Mouse (Mus musculus): ENCODE measurements at regions not wholly inside any gene's neighbourhood (a gene's known extent, or its start where the extent isn't known, plus 50 kb on each side); places are given as distances from the start of the nearest gene placed in this dataset.

DNA sequence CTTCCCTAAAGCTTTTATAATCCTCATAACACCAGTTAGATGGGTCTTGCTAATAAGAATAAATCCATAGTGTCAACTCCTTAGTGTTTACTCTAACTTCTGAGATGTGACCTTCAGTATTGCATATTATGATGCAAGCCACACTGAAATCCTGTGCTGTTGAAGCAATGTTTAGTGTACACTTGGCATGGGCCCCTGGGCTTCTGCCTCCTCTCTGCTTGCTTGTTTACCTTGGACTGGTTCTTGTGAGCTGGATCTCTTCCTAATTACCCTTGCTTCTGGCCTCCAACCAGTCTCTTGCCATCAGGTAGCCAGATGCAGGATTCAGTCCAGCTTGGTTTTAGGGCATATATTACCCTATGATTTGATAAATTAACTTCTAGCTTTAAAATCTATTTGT is 57.0 kb downstream of the Rgs2 start:
- no peak for DNase-seq (ENCODE audit: low spot score in 2 of 2)

DNA sequence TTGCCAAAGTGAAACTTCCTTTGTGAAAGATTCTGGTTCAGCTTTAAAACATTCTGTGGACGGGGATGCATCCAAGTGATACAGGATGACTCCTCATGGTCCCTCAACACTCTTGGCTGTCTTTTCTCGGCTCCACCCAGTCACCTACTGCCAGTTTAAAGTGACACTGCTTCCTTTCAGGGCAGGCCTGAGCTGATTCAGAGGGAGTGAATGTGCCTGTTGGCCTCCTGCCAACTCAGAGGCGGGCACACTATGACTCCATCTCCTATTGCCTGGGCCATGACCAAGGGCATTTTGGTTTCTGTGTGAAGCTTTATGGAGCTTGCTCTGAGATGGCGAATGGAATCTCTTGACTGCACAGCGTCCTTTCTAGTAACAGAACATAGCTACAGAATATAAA is 62.5 kb downstream of the Rgs2 start:
- peak; percentile 28 to 56 for DNase-seq (ENCODE audit: low spot score in 2 of 2)

DNA sequence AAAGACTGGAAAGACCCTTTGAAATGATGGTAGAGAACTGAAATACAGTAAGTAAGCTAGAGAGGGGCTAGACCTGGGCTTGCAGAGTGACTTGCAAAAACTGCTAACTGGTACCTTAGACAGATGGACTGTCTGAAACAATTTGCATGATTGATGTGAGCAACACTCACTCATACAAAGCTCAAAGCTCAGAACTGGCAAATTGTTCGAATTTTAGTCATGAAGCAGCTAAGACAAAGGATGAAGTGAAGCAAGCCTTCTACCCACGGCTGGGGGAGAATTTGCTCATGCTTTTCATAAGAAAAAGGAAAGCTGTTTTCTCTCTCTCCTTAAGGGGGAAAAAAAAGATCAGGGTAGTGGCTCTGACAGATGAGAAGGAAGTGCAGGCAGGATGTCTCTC is 64.5 kb downstream of the Rgs2 start:
- DNase-seq (ENCODE audit: low spot score in 2 of 2): no peak

DNA sequence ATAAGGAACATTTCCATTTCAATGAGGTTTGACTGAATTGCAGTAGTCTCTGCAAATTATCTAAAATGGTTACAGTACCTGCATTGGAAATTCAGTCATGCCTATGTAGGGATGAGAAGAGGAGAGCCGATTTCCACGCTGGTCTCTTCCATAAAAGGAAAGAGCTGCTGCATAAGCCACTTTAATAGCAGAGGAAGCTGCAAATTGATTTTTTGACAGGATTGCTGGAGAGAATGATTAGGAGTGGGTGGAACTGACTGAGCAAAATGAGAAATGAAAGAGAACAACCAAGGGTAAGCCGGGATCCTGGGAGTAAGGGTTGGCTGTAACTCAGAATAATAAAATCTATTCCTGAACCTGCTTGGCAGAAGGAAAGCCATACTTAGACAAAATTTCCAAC is 65.4 kb downstream of the Rgs2 start:
- DNase-seq (ENCODE audit: low spot score in 2 of 2): no peak

DNA sequence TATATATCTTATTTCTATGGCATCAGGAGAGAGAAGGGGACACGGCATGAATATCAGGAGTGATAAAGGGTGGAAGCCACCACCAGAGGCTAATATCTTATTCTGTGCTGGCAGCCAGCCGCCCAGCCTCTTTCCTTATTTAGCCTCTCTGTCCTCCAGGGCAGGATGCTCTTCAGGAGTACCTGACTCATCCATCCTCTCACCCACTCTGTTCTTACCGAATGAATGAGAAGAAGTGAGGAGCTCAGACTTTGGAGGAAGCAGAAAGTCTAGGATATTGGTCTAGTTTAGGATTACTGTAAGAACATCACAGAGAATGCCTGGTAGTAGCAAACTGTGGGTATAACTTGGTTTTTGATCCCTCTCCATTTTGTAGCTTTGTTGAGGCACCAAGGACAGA is 73.2 kb downstream of the Rgs2 start:
- no peak for DNase-seq (ENCODE audit: low spot score in 2 of 2)

DNA sequence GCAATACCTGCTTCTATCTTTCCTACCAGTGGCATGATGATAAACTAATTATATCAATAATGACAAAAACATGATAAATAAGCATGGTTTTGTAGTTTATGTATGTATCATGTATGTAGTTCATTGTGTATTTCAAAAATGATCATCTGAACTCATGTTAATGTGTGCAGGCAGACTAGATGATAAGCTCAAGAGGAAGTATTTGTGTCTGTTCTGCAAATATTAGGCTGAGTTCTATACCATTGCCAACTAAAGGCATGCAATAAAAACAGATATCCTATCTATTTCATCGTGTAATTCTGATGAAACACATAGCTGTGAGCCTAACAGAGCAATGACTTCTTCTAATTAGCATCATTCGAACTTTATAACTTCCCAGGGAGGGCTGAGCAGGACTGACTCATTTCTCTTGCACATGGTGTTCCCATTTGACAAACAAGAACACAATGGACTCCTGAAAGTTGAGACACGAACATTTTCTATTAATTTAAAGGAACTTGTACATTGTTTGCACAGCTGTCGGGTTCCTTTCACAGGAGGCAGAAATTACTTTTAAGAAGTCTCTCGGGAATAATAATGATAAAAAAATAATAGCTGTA is 74.3 kb downstream of the Rgs2 start:
- DNase-seq (ENCODE audit: low spot score in 2 of 2): no peak

DNA sequence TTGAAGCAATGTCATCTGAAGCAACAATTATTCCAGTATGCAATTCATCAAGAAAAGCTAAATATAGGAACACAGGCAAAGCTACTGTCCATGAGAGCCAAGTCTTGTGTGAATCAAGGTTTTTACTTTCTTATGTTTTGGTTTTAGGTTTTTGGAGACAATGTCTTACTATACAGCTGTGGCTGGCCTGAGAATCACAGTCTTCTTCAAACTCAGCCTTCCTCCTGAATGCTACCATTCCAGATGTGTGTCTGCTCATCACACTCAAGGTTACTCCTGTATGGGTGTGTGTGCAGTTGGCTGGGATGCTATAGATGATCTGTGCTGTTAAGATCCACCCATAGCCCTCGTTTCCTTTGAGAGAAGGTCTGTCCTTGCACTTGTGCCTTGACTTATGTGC is 81.5 kb downstream of the Rgs2 start:
- DNase-seq (ENCODE audit: low spot score in 2 of 2): no peak

DNA sequence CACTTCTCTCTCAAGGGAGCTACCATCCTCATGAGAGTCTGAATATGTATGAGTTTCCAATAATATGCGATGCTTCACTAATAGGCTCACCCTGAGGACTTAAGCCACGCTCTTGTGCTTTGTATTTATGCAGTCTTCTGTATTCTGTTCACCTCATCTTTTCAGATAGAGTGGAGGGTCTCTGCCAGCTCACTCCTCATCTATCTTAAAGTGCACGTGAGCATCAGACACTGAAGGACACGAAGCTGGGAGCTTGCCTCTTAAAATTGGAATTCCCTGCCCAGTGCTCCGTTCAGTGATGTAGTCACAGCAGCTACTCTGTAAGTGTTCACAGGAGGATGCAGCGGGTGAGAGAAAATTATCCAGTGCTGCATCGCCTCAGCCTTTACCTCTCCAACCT is 83.7 kb downstream of the Rgs2 start:
- no peak for DNase-seq (ENCODE audit: low spot score in 2 of 2)

DNA sequence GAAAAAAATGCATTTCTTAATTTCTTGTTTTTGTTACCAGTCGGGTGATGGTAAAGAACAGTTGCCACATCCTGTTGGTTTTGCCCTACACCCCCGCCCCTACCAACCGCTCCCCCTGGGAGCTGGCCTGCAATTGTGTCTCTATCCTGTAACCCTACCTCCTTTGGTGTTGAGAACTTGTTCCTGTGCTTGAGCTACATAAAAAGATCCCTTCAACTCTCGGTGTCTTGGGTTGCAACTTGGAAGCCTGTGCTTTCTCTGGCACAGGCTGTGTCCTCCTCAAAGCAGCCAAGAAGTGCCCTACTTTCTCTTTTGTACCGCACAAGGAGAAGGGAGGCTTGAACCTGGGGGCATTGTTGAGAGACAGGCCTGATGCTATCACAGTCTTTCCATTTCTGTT is 85.0 kb downstream of the Rgs2 start:
- DNase-seq (ENCODE audit: low spot score in 2 of 2): no peak

DNA sequence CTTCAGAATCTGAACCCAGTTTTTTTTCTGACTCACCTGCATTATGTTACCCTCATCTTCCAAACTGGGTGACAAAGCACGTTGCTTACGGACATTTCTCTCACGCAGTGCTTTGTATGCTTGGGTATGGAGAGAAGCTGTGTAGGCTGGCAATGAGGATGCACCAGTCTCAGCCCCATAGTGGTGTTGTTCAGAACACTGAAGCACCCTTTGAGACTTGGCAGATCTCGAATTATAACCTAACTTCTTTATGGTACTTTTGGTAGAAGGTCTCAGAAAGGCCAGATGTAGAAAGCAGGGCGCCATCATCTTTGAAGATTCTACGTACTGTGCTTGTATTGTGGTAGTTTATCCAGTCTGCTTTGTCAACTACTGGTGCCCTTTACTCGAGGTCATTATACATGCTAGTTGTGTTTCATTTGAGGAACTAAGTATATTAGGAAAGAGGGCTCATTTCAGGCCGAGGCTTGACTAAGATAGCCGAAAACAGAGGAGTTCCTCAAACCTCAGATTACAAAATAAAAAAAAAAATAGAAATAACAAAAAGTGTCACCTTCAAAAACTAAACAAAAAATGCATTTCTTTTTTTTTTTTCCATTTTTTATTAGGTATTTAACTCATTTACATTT is 85.7 kb downstream of the Rgs2 start:
- no peak for DNase-seq (ENCODE audit: low spot score in 2 of 2)

DNA sequence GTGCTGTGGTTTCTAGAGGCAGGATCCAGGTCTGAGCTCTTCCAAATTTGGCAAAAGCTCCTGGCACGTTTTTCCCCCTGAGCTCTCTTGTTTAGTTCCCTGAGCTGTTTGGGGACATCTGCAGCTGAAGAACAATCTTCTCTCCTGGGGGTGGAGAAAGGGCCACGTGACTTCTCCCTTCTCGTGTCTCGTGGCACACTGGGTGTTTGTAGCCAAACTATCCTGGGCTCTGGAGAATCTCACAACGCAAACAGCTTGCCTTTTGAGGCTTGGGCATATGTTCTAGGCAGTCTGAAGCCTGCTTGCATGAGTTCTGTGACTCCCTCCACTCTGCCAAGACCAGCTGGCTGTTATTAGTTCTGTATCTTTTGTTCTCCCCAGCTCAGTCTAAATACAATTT is 86.3 kb downstream of the Rgs2 start:
- DNase-seq (ENCODE audit: low spot score in 2 of 2): peak in 1 of 2 experiments; percentile 20

DNA sequence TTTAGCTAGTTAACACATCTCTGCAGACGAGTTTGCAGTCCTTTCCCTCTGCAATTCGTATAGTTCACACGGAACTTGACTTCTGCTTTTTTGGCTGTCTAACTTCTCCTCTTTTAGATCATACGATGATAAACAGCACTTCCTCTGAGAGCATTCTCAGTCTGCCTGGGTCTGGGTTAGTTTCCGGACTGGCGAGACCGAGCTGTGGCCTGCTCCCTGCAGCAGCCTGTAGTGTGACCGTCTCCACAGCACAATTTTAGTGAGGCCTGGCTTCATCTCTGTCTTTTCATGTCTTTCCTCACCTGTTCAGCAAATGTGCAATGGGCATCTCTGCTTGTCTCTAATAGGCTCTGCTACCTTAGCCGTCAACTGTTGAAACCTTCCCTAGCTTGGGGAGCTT is 87.4 kb downstream of the Rgs2 start:
- no peak for DNase-seq (ENCODE audit: low spot score in 2 of 2)

DNA sequence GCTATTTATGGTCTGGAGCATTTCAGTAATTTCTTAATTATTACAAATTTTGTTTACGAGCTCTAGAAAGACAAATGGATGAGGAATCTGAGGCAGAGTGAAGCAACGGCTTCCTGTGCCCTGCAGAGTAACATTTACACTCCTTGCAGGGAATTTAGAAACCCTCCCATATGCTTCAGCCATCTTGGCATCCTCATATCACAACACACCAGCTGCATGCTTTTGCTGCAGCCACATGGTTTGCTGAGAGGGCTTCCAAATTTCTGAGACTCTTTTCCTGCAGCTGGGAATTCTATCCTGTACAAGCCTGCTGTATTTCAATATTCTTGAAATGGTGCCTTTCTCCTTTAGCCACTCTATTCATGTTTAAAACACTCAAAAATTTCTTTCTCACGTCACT is 91.4 kb downstream of the Rgs2 start:
- no peak for DNase-seq (ENCODE audit: low spot score in 2 of 2)

DNA sequence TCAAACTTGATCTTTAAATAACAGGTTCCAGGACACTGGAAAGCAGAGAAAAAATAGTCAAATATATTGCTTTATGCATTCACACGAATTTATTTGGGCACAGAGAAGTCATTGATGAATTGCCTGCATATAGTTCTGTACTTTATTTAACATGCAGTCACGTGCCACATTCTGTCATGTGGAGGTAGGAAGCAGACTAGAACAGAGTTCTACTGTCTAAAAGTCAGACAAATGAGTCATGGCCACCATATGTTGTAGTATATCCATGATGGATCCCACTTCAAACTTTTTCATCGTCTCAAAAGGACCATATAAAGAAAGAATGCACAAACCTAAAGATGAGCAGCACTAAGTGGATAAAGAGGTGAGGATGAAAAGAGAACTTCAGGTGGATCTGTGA is 92.7 kb downstream of the Rgs2 start:
- no peak for DNase-seq (ENCODE audit: low spot score in 2 of 2)

DNA sequence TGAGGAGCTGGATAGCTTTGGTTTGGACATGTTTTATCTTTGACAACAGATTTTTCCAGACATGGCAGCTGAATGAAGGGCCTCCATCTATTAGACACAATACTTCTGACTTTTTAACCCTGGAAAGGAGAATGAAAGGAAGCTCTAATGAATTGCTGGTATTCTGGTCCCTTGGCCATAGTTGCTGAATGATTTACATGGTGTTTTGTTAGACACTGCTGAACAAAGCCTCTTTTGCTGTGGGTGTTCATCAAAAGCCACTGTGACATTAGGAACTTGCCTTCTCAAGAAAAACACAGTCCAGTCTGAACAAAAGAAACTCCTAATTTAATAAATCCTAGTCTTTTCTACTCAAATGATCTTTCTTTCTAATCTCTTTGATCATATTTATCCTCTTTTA is 93.4 kb downstream of the Rgs2 start:
- no peak for DNase-seq (ENCODE audit: low spot score in 2 of 2)

DNA sequence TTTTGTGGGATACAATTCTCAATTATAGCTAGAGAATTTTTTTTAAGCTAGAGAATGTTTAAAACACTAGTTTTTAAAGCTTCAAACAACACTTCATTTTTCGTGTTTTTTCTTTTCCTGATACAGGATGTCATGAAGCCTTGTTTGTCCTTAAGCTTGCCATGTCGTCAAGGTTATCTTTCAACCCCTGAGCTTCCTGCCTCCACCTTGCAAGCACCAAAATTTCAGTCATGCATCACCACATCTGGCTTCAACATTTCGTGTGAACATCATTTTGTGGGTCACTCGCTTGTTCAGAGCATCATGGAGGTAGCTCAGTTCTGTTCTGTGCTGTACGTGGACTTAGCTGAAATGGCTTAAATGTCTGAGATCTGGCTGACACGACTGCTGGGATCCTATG is 96.6 kb downstream of the Rgs2 start:
- DNase-seq (ENCODE audit: low spot score in 2 of 2): no peak

DNA sequence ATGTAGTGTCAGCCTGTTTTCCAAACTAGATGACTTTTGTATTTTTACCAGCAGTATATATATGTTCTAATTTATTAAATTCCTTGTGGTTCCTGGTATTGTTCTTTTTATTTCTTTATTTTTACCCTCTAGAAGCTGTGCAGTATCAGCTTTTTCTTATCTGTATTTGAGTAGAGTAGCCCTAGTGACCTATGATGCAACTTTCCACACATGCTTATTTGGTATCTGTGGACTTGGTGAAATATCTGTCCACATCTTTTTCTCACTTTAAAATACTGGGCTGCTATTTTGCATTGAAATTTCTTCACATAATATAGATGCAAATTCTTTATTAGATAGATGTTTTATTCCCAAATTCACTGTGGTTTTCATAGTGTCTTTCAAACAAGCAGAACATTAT is 97.1 kb downstream of the Rgs2 start:
- no peak for DNase-seq (ENCODE audit: low spot score in 2 of 2)

DNA sequence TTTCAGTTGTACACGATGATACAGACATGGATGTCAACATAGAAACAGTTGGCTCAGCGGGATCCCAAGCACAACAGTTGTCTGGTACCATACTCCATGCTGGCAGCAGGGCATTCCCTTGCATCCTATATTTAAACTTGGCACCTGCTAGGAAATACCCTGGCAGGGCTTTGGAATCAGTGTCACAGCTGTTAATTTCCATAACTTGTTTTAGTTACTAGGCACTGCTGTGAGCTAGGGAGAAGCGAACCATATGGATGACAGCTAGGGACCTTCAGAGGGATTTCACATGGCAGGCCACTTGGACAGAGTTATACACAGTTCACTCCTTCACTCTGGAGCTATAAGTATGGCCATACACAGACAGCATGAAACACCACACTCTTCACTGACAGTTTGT is 100.0 kb downstream of the Rgs2 start:
- no peak for DNase-seq (ENCODE audit: low spot score in 2 of 2)

DNA sequence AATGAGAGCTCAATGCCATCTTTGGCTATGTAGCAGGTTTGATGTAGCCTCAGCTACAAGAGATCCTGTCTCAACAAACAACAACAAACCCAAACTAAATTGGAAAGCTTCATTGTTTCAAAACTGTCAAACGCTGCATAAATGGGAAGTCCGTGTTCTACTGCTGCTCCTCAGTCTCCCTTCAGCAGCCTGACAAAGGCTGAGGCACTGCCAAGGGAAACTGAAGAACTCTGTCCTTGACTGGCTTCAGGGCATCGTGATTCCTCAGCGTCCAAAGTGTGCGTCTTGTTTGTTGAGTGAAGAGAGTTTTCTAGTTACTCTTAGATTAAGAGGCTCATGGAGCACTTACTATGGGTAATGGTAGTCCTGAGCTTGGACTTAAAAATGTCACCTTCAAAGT is 100.7 kb downstream of the Rgs2 start:
- DNase-seq (ENCODE audit: low spot score in 2 of 2): no peak

DNA sequence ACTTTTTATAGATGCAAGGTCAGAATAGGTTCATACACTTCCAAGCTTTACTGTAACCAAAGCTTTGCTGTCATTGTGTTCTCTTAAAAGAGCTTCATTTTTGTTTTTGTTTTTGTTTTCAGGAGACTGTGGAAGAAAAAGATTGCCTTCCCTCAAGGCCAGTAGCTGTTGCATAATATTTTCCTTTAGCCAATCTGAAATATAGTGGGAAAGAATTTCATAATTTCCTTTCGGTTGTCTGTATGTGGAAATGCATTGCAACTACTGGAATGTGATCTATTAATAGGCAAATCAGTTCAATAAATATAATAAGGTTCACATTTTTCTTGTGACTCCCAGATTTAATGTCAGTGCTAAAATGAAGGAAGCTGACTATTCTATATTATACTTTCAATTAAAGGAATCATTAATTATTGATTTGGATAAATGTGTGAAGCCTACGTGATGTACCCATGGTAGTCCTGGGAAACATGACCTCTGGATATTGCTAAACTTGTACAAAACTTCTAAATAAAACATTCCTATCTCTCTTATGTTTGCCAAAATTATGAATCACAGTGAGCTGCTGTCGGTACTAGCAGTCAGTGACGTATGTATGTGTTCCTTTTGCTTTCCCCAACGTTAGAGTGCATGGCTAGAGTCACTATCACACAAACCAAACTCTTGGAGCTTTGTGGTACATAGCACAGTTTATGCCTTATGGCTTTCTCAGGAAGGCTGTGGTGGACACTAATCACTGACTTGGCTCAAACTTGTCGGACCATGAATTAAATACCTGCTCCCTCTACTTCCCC is 102.6 kb downstream of the Rgs2 start:
- no peak for DNase-seq (ENCODE audit: low spot score in 2 of 2)

DNA sequence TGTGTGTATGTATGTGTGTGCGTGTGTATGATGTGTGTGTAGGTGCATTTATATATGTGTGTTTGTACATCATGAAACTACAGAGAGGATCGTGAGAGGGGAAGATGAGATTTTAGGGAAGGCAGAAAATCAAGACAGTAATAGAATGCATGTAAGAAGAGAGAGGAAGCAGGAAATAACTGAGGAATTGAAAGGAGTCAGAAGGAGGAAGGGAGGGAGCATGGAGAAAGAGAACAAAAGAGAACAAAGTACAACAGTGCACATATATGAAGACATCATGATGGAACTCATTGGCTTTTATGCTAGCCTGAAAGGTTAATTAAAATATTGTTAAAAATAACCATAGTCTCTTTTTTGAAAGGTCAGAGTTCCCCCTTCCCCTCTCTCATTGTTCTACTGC is 111.4 kb downstream of the Uchl5 start:
- DNase-seq (ENCODE audit: low spot score in 2 of 2): no peak

DNA sequence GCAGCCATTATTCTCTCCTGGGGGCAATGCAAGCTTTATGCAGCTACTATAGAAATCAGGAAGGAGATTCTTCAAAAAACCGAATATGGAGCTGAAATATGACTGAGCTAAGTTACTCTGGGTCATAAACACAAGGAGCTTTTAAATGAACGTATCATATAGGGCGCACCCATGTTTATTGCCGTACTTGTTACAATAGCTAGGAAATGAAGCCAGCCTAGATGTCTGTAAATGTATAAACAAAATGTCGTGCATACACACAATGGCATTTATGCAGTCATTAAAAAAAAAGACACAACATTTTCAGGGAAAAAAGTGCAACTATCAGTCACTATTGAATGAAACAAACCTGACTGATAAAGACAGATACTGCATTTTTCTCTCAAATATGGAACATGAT is 111.0 kb downstream of the Uchl5 start:
- no peak for DNase-seq (ENCODE audit: low spot score in 2 of 2)

DNA sequence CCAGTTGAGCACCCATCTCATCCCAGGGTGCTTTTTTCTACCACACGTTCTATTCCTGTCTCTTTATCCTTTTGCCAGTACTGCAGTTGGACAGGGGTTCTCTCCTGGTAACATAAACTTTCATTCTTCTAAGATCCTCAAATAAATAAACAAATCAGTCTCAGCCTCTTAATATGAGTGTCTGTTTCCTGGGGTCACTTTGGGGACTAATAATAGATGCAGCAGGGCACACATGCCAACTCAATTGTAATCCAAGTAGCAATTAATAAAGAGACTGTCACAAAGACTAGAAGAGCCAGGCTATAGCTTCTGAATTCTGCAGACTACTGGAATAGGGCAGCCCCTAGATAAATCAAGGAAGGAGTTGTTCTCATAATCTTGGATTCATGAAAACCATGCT is 108.9 kb downstream of the Uchl5 start:
- no peak for DNase-seq (ENCODE audit: low spot score in 2 of 2)
